Mouse (Mus musculus): ENCODE measurements around the gene Hist1h3g. TPM values are rescaled to one million over a fixed set of nuclear protein-coding genes. Genes with fewer than 3 reads are reported as not detected.
A peak's percentile ranks its signal among the peaks of the same experiment; 100 is the strongest.

The Hist1h3g gene
- polyA plus RNA-seq, 1 experiment, result 496 TPM

GRCm38 (mm10) chr13:23513517-23513916 lies 21.7 kb upstream of the Hist1h3g start:
- TF ChIP-seq CTCF (IDR thresholded peaks at IDR 0.05; ENCODE audit: borderline replicate concordance, control insufficient read depth, extremely low read depth, insufficient read depth, low read length, poor library complexity), result no peak
- TF ChIP-seq POLR2A (IDR thresholded peaks at IDR 0.05; ENCODE audit: control insufficient read depth, extremely low read depth, insufficient read depth, low read length, poor library complexity), result no peak
- H3K27ac ChIP-seq (ENCODE audit: control insufficient read depth, insufficient read depth, low read length), result no peak overlapping the region
- no peak for DNase-seq
- H3K4me1 ChIP-seq (replicated peaks; ENCODE audit: control insufficient read depth, insufficient read depth, low read length), result peaks cover 2% of the 10 kb centered on the region
- H3K36me3 ChIP-seq (ENCODE audit: control insufficient read depth, insufficient read depth, low read length), result no peaks in the 10 kb centered on the region
- H3K27me3 ChIP-seq (ENCODE audit: control insufficient read depth, insufficient read depth, low read length), result no peaks in the 10 kb centered on the region
- WGBS, result 95% methylated on average over 1 of the region's 1 CpGs
- no peak overlapping the region for H3K4me3 ChIP-seq (ENCODE audit: control insufficient read depth, insufficient read depth, low read length)

- Histone ChIP-seq H3K4me1 (replicated peaks; ENCODE audit: control insufficient read depth, insufficient read depth, low read length) (peaks cover 2% of the 10 kb centered on the region), H3K36me3 (ENCODE audit: control insufficient read depth, insufficient read depth, low read length) (no peaks in the 10 kb centered on the region), H3K27ac (ENCODE audit: control insufficient read depth, insufficient read depth, low read length) (no peak overlapping the region), H3K4me3 (ENCODE audit: control insufficient read depth, insufficient read depth, low read length) (no peak overlapping the region), H3K27me3 (ENCODE audit: control insufficient read depth, insufficient read depth, low read length) (no peaks in the 10 kb centered on the region)
- DNase-seq, result no peak
- TF ChIP-seq CTCF (IDR thresholded peaks at IDR 0.05; ENCODE audit: borderline replicate concordance, control insufficient read depth, extremely low read depth, insufficient read depth, low read length, poor library complexity), result no peak
- TF ChIP-seq POLR2A (IDR thresholded peaks at IDR 0.05; ENCODE audit: control insufficient read depth, extremely low read depth, insufficient read depth, low read length, poor library complexity), result no peak
- WGBS, result 88% methylated on average over 5 of the region's 5 CpGs
Observed at GRCm38 (mm10) chr13:23515281-23515680, 19.9 kb upstream of the Hist1h3g start.

GRCm38 (mm10) chr13:23515826-23516620 lies 19.2 kb upstream of the Hist1h3g start:
- Histone ChIP-seq H3K36me3 (ENCODE audit: control insufficient read depth, insufficient read depth, low read length) (no peaks in the 10 kb centered on the region), H3K27me3 (ENCODE audit: control insufficient read depth, insufficient read depth, low read length) (no peaks in the 10 kb centered on the region), H3K4me3 (ENCODE audit: control insufficient read depth, insufficient read depth, low read length) (no peak overlapping the region), H3K4me1 (replicated peaks; ENCODE audit: control insufficient read depth, insufficient read depth, low read length) (peaks cover 2% of the 10 kb centered on the region), H3K27ac (ENCODE audit: control insufficient read depth, insufficient read depth, low read length) (no peak overlapping the region)
- TF ChIP-seq POLR2A (IDR thresholded peaks at IDR 0.05; ENCODE audit: control insufficient read depth, extremely low read depth, insufficient read depth, low read length, poor library complexity) (no peak), CTCF (IDR thresholded peaks at IDR 0.05; ENCODE audit: borderline replicate concordance, control insufficient read depth, extremely low read depth, insufficient read depth, low read length, poor library complexity) (no peak)
- WGBS, result 75% methylated on average over 15 of the region's 15 CpGs
- DNase-seq, result no peak

GRCm38 (mm10) chr13:23516822-23517602 lies 18.2 kb upstream of the Hist1h3g start:
- no peak for TF ChIP-seq CTCF (IDR thresholded peaks at IDR 0.05; ENCODE audit: borderline replicate concordance, control insufficient read depth, extremely low read depth, insufficient read depth, low read length, poor library complexity)
- no peak for TF ChIP-seq POLR2A (IDR thresholded peaks at IDR 0.05; ENCODE audit: control insufficient read depth, extremely low read depth, insufficient read depth, low read length, poor library complexity)
- Histone ChIP-seq H3K27me3 (ENCODE audit: control insufficient read depth, insufficient read depth, low read length) (no peaks in the 10 kb centered on the region), H3K27ac (ENCODE audit: control insufficient read depth, insufficient read depth, low read length) (no peak overlapping the region; the same call in 1 of the 2 replicates), H3K4me3 (ENCODE audit: control insufficient read depth, insufficient read depth, low read length) (peak overlapping the region; percentile 60), H3K36me3 (ENCODE audit: control insufficient read depth, insufficient read depth, low read length) (no peaks in the 10 kb centered on the region), H3K4me1 (replicated peaks; ENCODE audit: control insufficient read depth, insufficient read depth, low read length) (peaks cover 2% of the 10 kb centered on the region)
- under 1% methylated on average over 19 of the region's 19 CpGs for WGBS
- DNase-seq, result peak; percentile 78

GRCm38 (mm10) chr13:23517603-23518294 lies 17.5 kb upstream of the Hist1h3g start:
- Histone ChIP-seq H3K36me3 (ENCODE audit: control insufficient read depth, insufficient read depth, low read length) (no peaks in the 10 kb centered on the region), H3K27ac (ENCODE audit: control insufficient read depth, insufficient read depth, low read length) (no peak overlapping the region; the same call in 1 of the 2 replicates), H3K4me1 (replicated peaks; ENCODE audit: control insufficient read depth, insufficient read depth, low read length) (peaks cover 2% of the 10 kb centered on the region), H3K27me3 (ENCODE audit: control insufficient read depth, insufficient read depth, low read length) (no peaks in the 10 kb centered on the region), H3K4me3 (ENCODE audit: control insufficient read depth, insufficient read depth, low read length) (peak overlapping the region; percentile 60)
- TF ChIP-seq POLR2A (IDR thresholded peaks at IDR 0.05; ENCODE audit: control insufficient read depth, extremely low read depth, insufficient read depth, low read length, poor library complexity) (no peak), CTCF (IDR thresholded peaks at IDR 0.05; ENCODE audit: borderline replicate concordance, control insufficient read depth, extremely low read depth, insufficient read depth, low read length, poor library complexity) (no peak)
- DNase-seq, result peak; percentile 90
- under 1% methylated on average over 27 of the region's 27 CpGs for WGBS

GRCm38 (mm10) chr13:23518295-23518603 lies 17.0 kb upstream of the Hist1h3g start:
- H3K4me3 ChIP-seq (ENCODE audit: control insufficient read depth, insufficient read depth, low read length), result no peak overlapping the region
- TF ChIP-seq CTCF (IDR thresholded peaks at IDR 0.05; ENCODE audit: borderline replicate concordance, control insufficient read depth, extremely low read depth, insufficient read depth, low read length, poor library complexity), result no peak
- H3K4me1 ChIP-seq (replicated peaks; ENCODE audit: control insufficient read depth, insufficient read depth, low read length), result peaks cover 2% of the 10 kb centered on the region
- H3K36me3 ChIP-seq (ENCODE audit: control insufficient read depth, insufficient read depth, low read length), result no peaks in the 10 kb centered on the region
- H3K27ac ChIP-seq (ENCODE audit: control insufficient read depth, insufficient read depth, low read length), result no peak overlapping the region
- under 1% methylated on average over 6 of the region's 6 CpGs for WGBS
- DNase-seq, result no peak
- H3K27me3 ChIP-seq (ENCODE audit: control insufficient read depth, insufficient read depth, low read length), result no peaks in the 10 kb centered on the region
